Mouse (Mus musculus) testis, adult 2 months (tissue): ENCODE measurements around the gene Akt1s1.

Experiments used
- CTCF ChIP-seq: fragments of 200-500 bp; IDR thresholded peaks from 2 replicates; pipeline ENCODE4 v1.5.1; 2012; ENCODE audit warnings: low read depth, mild to moderate bottlenecking, inconsistent platforms, low read length, moderate library complexity; ENCODE audit not compliant: control insufficient read depth, insufficient read depth, insufficient replicate concordance
- POLR2A ChIP-seq: fragments of 200-500 bp; IDR thresholded peaks from 2 replicates; pipeline ENCODE4 v1.6.1; 2012; ENCODE audit warnings: low read depth, mild to moderate bottlenecking, inconsistent platforms, low read length, moderate library complexity; ENCODE audit not compliant: control insufficient read depth

GRCm38 (mm10) chr7:44860576-44861428 is 12.0 kb downstream of the Akt1s1 start:
- no peak for TF ChIP-seq POLR2A
- TF ChIP-seq CTCF: peak; percentile 82
